Mouse (Mus musculus): ENCODE data around the gene Rad9b. TPM values are rescaled to one million over a fixed set of nuclear protein-coding genes. Genes with fewer than 3 reads are reported as not detected.

The Rad9b gene
- polyA plus RNA-seq, 1 experiment from 2014 or later = 5.9 TPM

- ChIA-PET POLR2A (interaction anchor here (0.8 to 1.1 kb wide), 2 partner anchors 31 to 63 kb away, joined by 3 to 5 read pairs; no protein-coding TSS in a partner anchor), CTCF (interaction anchor here (1.0 to 2.8 kb wide), 5 partner anchors 12 to 63 kb away, joined by 3 to 11 read pairs (median 4); no protein-coding TSS in a partner anchor)
- ATAC-seq (no peak), DNase-seq (ENCODE audit: low read depth, low spot score) (no peak)
- no peaks in the 10 kb centered on the region for H3K27me3 ChIP-seq
- in situ Hi-C loops (cut with MboI; ENCODE audit: low pct_unique_long_range_greater_than_20kb) = loop anchor here (25.0 kb wide), 1 partner anchor 857 kb away; the partner anchor contains the start of genes Rhof and Setd1b
- TF ChIP-seq CTCF (IDR thresholded peaks at IDR 0.05) = no peak
Observed at GRCm38 (mm10) chr5:122280422-122280826, 73.6 kb downstream of the Rad9b start.

- no peak for ATAC-seq
- ChIA-PET CTCF (interaction anchor here (1.0 to 2.8 kb wide), 5 partner anchors 12 to 64 kb away, joined by 3 to 11 read pairs (median 4); no protein-coding TSS in a partner anchor), POLR2A (interaction anchor here (0.8 to 1.1 kb wide), 2 partner anchors 31 to 64 kb away, joined by 3 to 5 read pairs; no protein-coding TSS in a partner anchor)
- in situ Hi-C loops (cut with MboI; ENCODE audit: low pct_unique_long_range_greater_than_20kb) = loop anchor here (25.0 kb wide), 1 partner anchor 857 kb away; the partner anchor contains the start of genes Rhof and Setd1b
- no peak for TF ChIP-seq CTCF (IDR thresholded peaks at IDR 0.05)
- H3K27me3 ChIP-seq = no peaks in the 10 kb centered on the region
- DNase-seq (ENCODE audit: low read depth, low spot score) = no peak
Observed at GRCm38 (mm10) chr5:122279799-122280421, 74.1 kb downstream of the Rad9b start.

- ChIA-PET POLR2A (no interaction called here), CTCF (interaction anchor here (2.8 kb wide), 1 partner anchor 65 kb away, joined by 11 read pairs; no protein-coding TSS in a partner anchor)
- no peak for TF ChIP-seq CTCF (IDR thresholded peaks at IDR 0.05)
- in situ Hi-C loops (cut with MboI; ENCODE audit: low pct_unique_long_range_greater_than_20kb) = loop anchor here (25.0 kb wide), 1 partner anchor 858 kb away; the partner anchor contains the start of genes Rhof and Setd1b
- no peaks in the 10 kb centered on the region for H3K27me3 ChIP-seq
- ATAC-seq (no peak), DNase-seq (ENCODE audit: low read depth, low spot score) (no peak)
Observed at GRCm38 (mm10) chr5:122278946-122279345, 75.1 kb downstream of the Rad9b start.

- DNase-seq (ENCODE audit: low read depth, low spot score) = no peak
- no peak for ATAC-seq
- CTCF ChIA-PET = interaction anchor here (1.8 to 2.0 kb wide), 2 partner anchors 11 to 50 kb away, joined by 4 to 6 read pairs; no protein-coding TSS in a partner anchor
- POLR2A ChIA-PET = no interaction called here
- in situ Hi-C loops (cut with MboI; ENCODE audit: low pct_unique_long_range_greater_than_20kb) = loop anchor here (25.0 kb wide), 1 partner anchor 863 kb away; the partner anchor contains the start of genes Rhof and Setd1b
- TF ChIP-seq CTCF (IDR thresholded peaks at IDR 0.05) = no peak
- no peaks in the 10 kb centered on the region for H3K27me3 ChIP-seq
Observed at GRCm38 (mm10) chr5:122274785-122275184, 79.2 kb downstream of the Rad9b start.

Other genes starting within 250 kb of the Rad9b start
- gene Ccdc63, start 213.4 kb downstream of the Rad9b start, polyA plus RNA-seq (2021) = not detected
- 195 TPM for gene Ppp1cc, start 196.0 kb downstream of the Rad9b start, polyA plus RNA-seq (2021)
- gene Hvcn1, start 147.4 kb downstream of the Rad9b start, polyA plus RNA-seq (2021) = 0.15 TPM
- 50.7 TPM for gene Tctn1, start 89.8 kb downstream of the Rad9b start, polyA plus RNA-seq (2021)
- 31.1 TPM for gene Pptc7, start 69.9 kb downstream of the Rad9b start, polyA plus RNA-seq (2021)
- gene Vps29, start 136 bp upstream of the Rad9b start, polyA plus RNA-seq (2021) = 270 TPM
- 29.0 TPM for gene Gpn3, start 17.6 kb upstream of the Rad9b start, polyA plus RNA-seq (2021)
- gene Fam216a, start 18.1 kb upstream of the Rad9b start, polyA plus RNA-seq (2021) = 130 TPM
- gene Arpc3, start 37.6 kb upstream of the Rad9b start, polyA plus RNA-seq (2021) = 387 TPM
- gene Anapc7, start 67.5 kb upstream of the Rad9b start, polyA plus RNA-seq (2021) = 56.1 TPM
- gene Atp2a2, start 148.0 kb upstream of the Rad9b start, polyA plus RNA-seq (2021) = 239 TPM